In the genomic region with DNA sequence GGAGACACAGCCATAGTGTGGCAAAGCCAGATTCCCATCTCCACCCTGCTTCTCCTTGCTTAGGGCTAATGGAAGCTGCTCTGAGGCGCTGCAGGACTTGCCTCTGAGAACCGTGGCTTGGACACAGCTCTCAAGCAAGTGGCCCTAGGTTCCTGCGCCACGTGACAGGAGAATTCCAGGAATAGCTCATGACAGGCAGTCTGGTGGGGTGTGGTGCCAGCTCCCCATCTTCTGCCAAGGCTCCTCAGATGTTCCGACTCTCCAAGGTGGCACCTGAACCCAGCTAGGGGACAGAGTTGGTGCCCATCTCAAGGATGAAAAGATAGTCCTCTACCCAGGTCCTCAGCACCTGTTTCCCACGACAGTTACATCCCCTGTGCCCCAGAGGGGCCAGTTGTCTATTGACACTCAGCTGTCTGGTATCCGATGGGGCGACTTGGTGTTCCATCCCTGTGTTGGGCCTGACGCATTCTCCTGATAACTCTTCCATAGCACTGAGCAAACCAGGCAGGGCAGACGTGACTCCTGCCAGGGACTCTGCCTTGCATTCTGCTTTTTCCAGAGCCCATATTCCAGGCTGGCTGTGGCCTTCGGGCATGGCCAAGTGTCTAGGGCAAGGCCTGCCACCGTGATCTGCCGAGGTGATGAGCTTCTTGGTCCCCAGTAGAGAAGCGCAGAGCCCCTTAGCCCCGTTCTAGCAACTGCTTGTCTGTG, we compare ENCODE assay signal across 9 mouse cellular contexts. TPM values are rescaled to one million over a fixed set of nuclear protein-coding genes. Genes with fewer than 3 reads are reported as not detected.
DNase-seq lines count a peak whose midpoint lies in the region; ATAC-seq and TF ChIP-seq lines count a peak whose summit lies in the region.
"Had no signal": no experiment of that assay in that cellular context is flagged by ENCODE, and none has a peak within 500 bp of the region (broad histone marks: within the 10 kb centered on the region; RNA-seq: fewer than 3 reads in every experiment).

No protein-coding gene starts in this region.

- no peak for DNase-seq in kidney, postnatal 4 days
- peak; percentile 85 for DNase-seq in cerebellum, adult 11 months
- DNase-seq in gastrocnemius, adult 2 months = peak; percentile 91
- DNase-seq in MN1 (ENCODE audit: low spot score) = no peak
- DNase-seq in retina, postnatal 1 day = no peak
- DNase-seq in adipocyte (ENCODE audit: low spot score) = no peak

- no peaks in the 10 kb centered on the region for H3K36me3 ChIP-seq in kidney, embryonic 16.5 days (ENCODE audit: insufficient read depth, low read length)
- no peaks in the 10 kb centered on the region for H3K36me3 ChIP-seq in intestine, embryonic 15.5 days
- H3K36me3 ChIP-seq: G1E had no signal

- H3K27ac ChIP-seq in kidney, embryonic 16.5 days (ENCODE audit: low read length) = peak overlapping the region; percentile 70
- H3K27ac ChIP-seq in gastrocnemius, adult 2 months = peak overlapping the region; percentile 89
- peak overlapping the region; percentile 89 for H3K27ac ChIP-seq in intestine, embryonic 15.5 days

- no peak overlapping the region for H3K4me3 ChIP-seq in kidney, embryonic 16.5 days (ENCODE audit: low read length)
- peak overlapping the region; percentile 32 for H3K4me3 ChIP-seq in gastrocnemius, adult 2 months
- no peak overlapping the region for H3K4me3 ChIP-seq in intestine, embryonic 15.5 days (replicated peaks)

- no peak for TF ChIP-seq CTCF in gastrocnemius, adult 2 months (IDR thresholded peaks at IDR 0.05)

- 71% methylated on average over 15 of the region's 15 CpGs for WGBS in kidney, embryonic 16.5 days
- 69% methylated on average over 15 of the region's 15 CpGs for WGBS in intestine, embryonic 15.5 days

- peaks cover 57% of the 10 kb centered on the region for H3K4me1 ChIP-seq in kidney, embryonic 16.5 days (ENCODE audit: insufficient read depth, low read length)
- H3K4me1 ChIP-seq in intestine, embryonic 15.5 days (replicated peaks) = peaks cover 56% of the 10 kb centered on the region

- no peak overlapping the region for H3K4me2 ChIP-seq in kidney, embryonic 16.5 days (replicated peaks; ENCODE audit: low read depth, low read length)
- peak overlapping the region; percentile 33 for H3K4me2 ChIP-seq in intestine, embryonic 15.5 days (replicated peaks)

- no peaks in the 10 kb centered on the region for H3K27me3 ChIP-seq in kidney, embryonic 16.5 days (ENCODE audit: insufficient read depth, low read length)
- no peaks in the 10 kb centered on the region for H3K27me3 ChIP-seq in intestine, embryonic 15.5 days (replicated peaks)

- no peak overlapping the region; the same call in 1 of the 2 replicates for H3K9ac ChIP-seq in kidney, embryonic 16.5 days (replicated peaks; ENCODE audit: low read length)
- H3K9ac ChIP-seq in intestine, embryonic 15.5 days = 0 out of 2 replicates have a peak overlapping the region, but pooled peaks have one; percentile 2

- H3K9me3 ChIP-seq in kidney, embryonic 16.5 days (ENCODE audit: low read length) = no peaks in the 10 kb centered on the region
- no peaks in the 10 kb centered on the region for H3K9me3 ChIP-seq in intestine, embryonic 15.5 days
- H3K9me3 ChIP-seq: G1E had no signal

- intact Hi-C loops in gastrocnemius, adult 2 months (cut with DNase I) = loop anchor here (5.0 kb wide), 1 partner anchor 55 kb away; no protein-coding TSS in a partner anchor

- no peak for ATAC-seq in kidney, embryonic 16.5 days (ENCODE audit: low FRiP score, low TSS enrichment)
- ATAC-seq in intestine, embryonic 15.5 days = no peak

RNA-seq across cellular contexts. Expression of a gene that starts 54.9 kb away (rescaled TPM):
- polyA plus RNA-seq in kidney, embryonic 16.5 days (2015; fragmentation: Nextera tagmentation; extraction: Ambion mirVana) = 43.9 and 44.6 TPM in 2 replicates
- 10 to 100 TPM; 16.9 to 22.7 TPM for total RNA-seq in gastrocnemius, adult 2 months (2021)
- polyA plus RNA-seq in intestine, embryonic 15.5 days (2015; fragmentation: Nextera tagmentation; extraction: Ambion mirVana) = 24.2 and 25.0 TPM in 2 replicates

Comparison
In these comparisons a context has a peak if more than half of its experiments do, and no peak if none do; other contexts are left out.
1. DNase-seq: peak in cerebellum, adult 11 months (single experiment) and gastrocnemius, adult 2 months (single experiment); none in kidney, postnatal 4 days (0 of 2), MN1 (single experiment), retina, postnatal 1 day (single experiment) and adipocyte (single experiment).
2. Peak in every context shown above with its lines, with median percentiles within 50 percentile points of each other: H3K27ac ChIP-seq.